Mouse (Mus musculus) liver, embryonic 18 days (tissue): Measurements from ENCODE around the gene Gbp4. TPM values are rescaled to one million over a fixed set of nuclear protein-coding genes. Genes with fewer than 3 reads are reported as not detected.

Experiments used
- polyA plus RNA-seq: library from polyadenylated mRNA; depleted of rRNA; stranded (reverse); fragments of >200 nt; gene quantifications from 2 replicates; pipeline ENCODE4 v1.2.3, GENCODE M21; 2012; rRNA removed

Gene Gbp4
- polyA plus RNA-seq: 2.5 and 3.4 TPM in 2 replicates

GRCm38 (mm10) chr5:105139409-105140088, at the start of gene Gbp4, which contains the start of the genes Gbp9 and Gbp8:
TSS of gene Gbp4 (minus strand) at chr5:105139586.
TSS of gene Gbp9 (minus strand) at chr5:105139539.
TSS of gene Gbp8 (minus strand) at chr5:105139540.

Other genes with a start within 250 kb of the Gbp4 start
- 4.4 and 4.9 TPM in 2 replicates for gene Abcg3, start 156.9 kb downstream of the Gbp4 start, polyA plus RNA-seq
- 3.7 and 4.5 TPM in 2 replicates for gene Gbp9, start within 50 bp of the Gbp4 start, polyA plus RNA-seq
- 6.1 and 6.8 TPM in 2 replicates for gene Gbp8, start within 50 bp of the Gbp4 start, polyA plus RNA-seq
- 1.3 and 2.9 TPM in 2 replicates for gene Gbp10, start 99.9 kb upstream of the Gbp4 start, polyA plus RNA-seq
- 0.75 and 1.1 TPM in 2 replicates for gene Gm43302, start 154.1 kb upstream of the Gbp4 start, polyA plus RNA-seq
- 9.6 and 12.3 TPM in 2 replicates for gene Gbp6, start 154.1 kb upstream of the Gbp4 start, polyA plus RNA-seq